Mouse (Mus musculus) thymus, postnatal 14 days (tissue): ENCODE measurements at regions not wholly inside any gene's neighbourhood (a gene's known extent, or its start where the extent isn't known, plus 50 kb on each side); places are given as distances from the start of the nearest gene placed in this dataset.

Experiments
- DNase-seq: peaks from one replicate; pipeline ENCODE4 v3.0.0; 2021

GRCm38 (mm10) chr9:25374161-25374560, 107.2 kb upstream of the Eepd1 start:
- DNase-seq, result no peak

GRCm38 (mm10) chr9:25376209-25376608, 105.1 kb upstream of the Eepd1 start:
- DNase-seq, result no peak

GRCm38 (mm10) chr9:25377771-25378747, 103.3 kb upstream of the Eepd1 start:
- DNase-seq, result no peak

GRCm38 (mm10) chr9:25385333-25385732, 96.0 kb upstream of the Eepd1 start:
- DNase-seq, result no peak

GRCm38 (mm10) chr9:25387876-25388650, 93.3 kb upstream of the Eepd1 start:
- no peak for DNase-seq

- no peak for DNase-seq
Measured at GRCm38 (mm10) chr9:25389351-25389750, 92.0 kb upstream of the Eepd1 start.

GRCm38 (mm10) chr9:25400647-25401335, 80.6 kb upstream of the Eepd1 start:
- DNase-seq, result peak; percentile 3

GRCm38 (mm10) chr9:25405848-25406247, 75.5 kb upstream of the Eepd1 start:
- no peak for DNase-seq

GRCm38 (mm10) chr9:25408518-25408917, 72.8 kb upstream of the Eepd1 start:
- DNase-seq, result no peak

GRCm38 (mm10) chr9:25409729-25410128, 71.6 kb upstream of the Eepd1 start:
- DNase-seq, result no peak

GRCm38 (mm10) chr9:25413873-25414272, 67.5 kb upstream of the Eepd1 start:
- no peak for DNase-seq

GRCm38 (mm10) chr9:25414315-25414714, 67.0 kb upstream of the Eepd1 start:
- DNase-seq, result no peak

- DNase-seq, result no peak
Measured at GRCm38 (mm10) chr9:25426941-25427340, 54.4 kb upstream of the Eepd1 start.

- no peak for DNase-seq
Measured at GRCm38 (mm10) chr9:25429450-25430213, 51.7 kb upstream of the Eepd1 start.
